Comparison of ENCODE assay signal across 17 mouse cellular contexts in genomic region chr2:118401834-118402727, GRCm38 (mm10). TPM values are rescaled to one million over a fixed set of nuclear protein-coding genes. Genes with fewer than 3 reads are reported as not detected.
A peak's percentile ranks its signal among the peaks of the same experiment; 100 is the strongest.
DNase-seq lines count a peak whose midpoint lies in the region; ATAC-seq and TF ChIP-seq lines count a peak whose summit lies in the region.
"Had no signal": no experiment of that assay in that cellular context is flagged by ENCODE, and none has a peak within 500 bp of the region (broad histone marks: within the 10 kb centered on the region; RNA-seq: fewer than 3 reads in every experiment).

No protein-coding gene starts in this region.

- WGBS in kidney, postnatal 0 days: 64% methylated on average over 5 of the region's 5 CpGs
- 62% methylated on average over 5 of the region's 5 CpGs for WGBS in neural tube, embryonic 15.5 days

- TF ChIP-seq POLR2A in brain, embryonic 14.5 days (IDR thresholded peaks at IDR 0.05; ENCODE audit: borderline replicate concordance, extremely low read depth, insufficient read depth, insufficient read length, poor library complexity, severe bottlenecking): no peak

- 0 out of 2 replicates have a peak, but pooled peaks cover 4% of the 10 kb centered on the region for H3K36me3 ChIP-seq in kidney, postnatal 0 days (ENCODE audit: insufficient read depth, low read length)
- no peaks in the 10 kb centered on the region for H3K36me3 ChIP-seq in neural tube, embryonic 15.5 days

- peak overlapping the region; percentile 27; the same call in 1 of the 2 replicates for H3K9ac ChIP-seq in kidney, postnatal 0 days (ENCODE audit: low read depth, low read length)
- H3K9ac ChIP-seq in neural tube, embryonic 15.5 days (replicated peaks): no peak overlapping the region
- H3K9ac ChIP-seq: liver, embryonic 12.5 days had no signal

- no peaks in the 10 kb centered on the region for H3K27me3 ChIP-seq in kidney, postnatal 0 days (ENCODE audit: insufficient read depth, low read length)
- H3K27me3 ChIP-seq in neural tube, embryonic 15.5 days (replicated peaks): no peaks in the 10 kb centered on the region
- H3K27me3 ChIP-seq: liver, embryonic 12.5 days had no signal

- ATAC-seq in kidney, postnatal 0 days (replicated peaks; ENCODE audit: low FRiP score, low read depth): peak; percentile 50; the same call in 1 of the 2 replicates
- peak; percentile 41; the same call in 1 of the 2 replicates for ATAC-seq in neural tube, embryonic 15.5 days (ENCODE audit: low FRiP score)
- ATAC-seq: forebrain, embryonic 14.5 days; liver, embryonic 12.5 days had no signal

- H3K4me2 ChIP-seq in kidney, postnatal 0 days (ENCODE audit: low read length): no peak overlapping the region
- H3K4me2 ChIP-seq in neural tube, embryonic 15.5 days: no peak overlapping the region
- H3K4me2 ChIP-seq: liver, embryonic 12.5 days had no signal

- no peak overlapping the region for H3K27ac ChIP-seq in kidney, postnatal 0 days
- H3K27ac ChIP-seq in neural tube, embryonic 15.5 days (replicated peaks): no peak overlapping the region
- H3K27ac ChIP-seq: limb, embryonic 10.5 days; liver, embryonic 12.5 days had no signal

- no peaks in the 10 kb centered on the region for H3K4me1 ChIP-seq in kidney, postnatal 0 days (replicated peaks; ENCODE audit: insufficient read depth, low read length)
- H3K4me1 ChIP-seq in neural tube, embryonic 15.5 days: peaks cover 3% of the 10 kb centered on the region; the same call in 1 of the 2 replicates
- H3K4me1 ChIP-seq: limb, embryonic 10.5 days had no signal

- no peak for TF ChIP-seq CTCF in kidney, postnatal 0 days (IDR thresholded peaks at IDR 0.05; ENCODE audit: low read depth)
- no peak for TF ChIP-seq CTCF in brain, embryonic 14.5 days (IDR thresholded peaks at IDR 0.05; ENCODE audit: borderline replicate concordance, extremely low read depth, insufficient read depth, insufficient read length)

- H3K4me3 ChIP-seq in kidney, postnatal 0 days (replicated peaks; ENCODE audit: low read depth, low read length): no peak overlapping the region
- H3K4me3 ChIP-seq in neural tube, embryonic 15.5 days (replicated peaks): no peak overlapping the region
- H3K4me3 ChIP-seq: limb, embryonic 10.5 days; liver, embryonic 12.5 days had no signal

- no peak for DNase-seq in kidney, postnatal 0 days (ENCODE audit: low spot score)
- no peak for DNase-seq in kidney, adult 8-10 months
- peak; percentile 3 for DNase-seq in Muller cell, postnatal 12 days (ENCODE audit: inconsistent ontology term)
- peak; percentile 31 for DNase-seq in brain, embryonic 14.5 days (ENCODE audit: low read depth)
- DNase-seq in frontal cortex, postnatal 10 days (ENCODE audit: low spot score in 2 of 2): no peak
- DNase-seq in T-cell, adult 2 months (ENCODE audit: low spot score): no peak
- DNase-seq: adrenal gland, postnatal 14 days; cerebellum, postnatal 10 days; embryo, embryonic 11 days; heart, postnatal 10 days; right cerebral cortex, postnatal 25 days; thymus, adult 2 months had no signal

- no peaks in the 10 kb centered on the region for H3K9me3 ChIP-seq in kidney, postnatal 0 days (replicated peaks; ENCODE audit: low read length)
- H3K9me3 ChIP-seq in neural tube, embryonic 15.5 days (replicated peaks): no peaks in the 10 kb centered on the region
- H3K9me3 ChIP-seq: G1E; limb, embryonic 10.5 days; liver, embryonic 12.5 days had no signal

RNA-seq across cellular contexts. Expression of gene Eif2ak4, which starts 13.7 kb away (rescaled TPM):
- 8.0 TPM in 2 replicates for polyA plus RNA-seq in kidney, postnatal 0 days (2015; fragmentation: Nextera tagmentation; extraction: Ambion mirVana)
- 18.5 and 19.1 TPM in 2 replicates for polyA plus RNA-seq in brain, embryonic 14.5 days (2012; rRNA removed)
- polyA plus RNA-seq in neural tube, embryonic 15.5 days (2015; fragmentation: Nextera tagmentation; extraction: Ambion mirVana): 7.8 and 8.7 TPM in 2 replicates

RNA-seq across cellular contexts. Expression of gene Gpr176, which starts 28.9 kb away (rescaled TPM):
- polyA plus RNA-seq in kidney, postnatal 0 days (2015; fragmentation: Nextera tagmentation; extraction: Ambion mirVana): 2.1 and 2.3 TPM in 2 replicates
- polyA plus RNA-seq in brain, embryonic 14.5 days (2012; rRNA removed): 1.4 and 2.9 TPM in 2 replicates
- 7.6 and 9.1 TPM in 2 replicates for polyA plus RNA-seq in neural tube, embryonic 15.5 days (2015; fragmentation: Nextera tagmentation; extraction: Ambion mirVana)
- polyA plus RNA-seq: G1E had no signal

Comparison
In these comparisons a context has a peak if more than half of its experiments do, and no peak if none do; other contexts are left out.
1. DNase-seq: peak in Muller cell, postnatal 12 days (single experiment) and brain, embryonic 14.5 days (single experiment); none in kidney, postnatal 0 days (single experiment), kidney, adult 8-10 months (0 of 2), frontal cortex, postnatal 10 days (0 of 2) and T-cell, adult 2 months (single experiment).